Mouse (Mus musculus): ENCODE measurements around the gene Tll2. TPM values are rescaled to one million over a fixed set of nuclear protein-coding genes. Genes with fewer than 3 reads are reported as not detected.

Gene Tll2
- polyA plus RNA-seq, 1 experiment from 2014 or later: 0.76 TPM

- H3K27me3 ChIP-seq (ENCODE audit: control insufficient read depth, insufficient read depth, low read length): no peaks in the 10 kb centered on the region
- no peak overlapping the region for H3K27ac ChIP-seq (ENCODE audit: low read depth, low read length)
- no peaks in the 10 kb centered on the region for H3K9me3 ChIP-seq (ENCODE audit: control insufficient read depth, low read length)
- no peak overlapping the region for H3K4me2 ChIP-seq (replicated peaks; ENCODE audit: low read depth, low read length)
- no peak overlapping the region for H3K4me3 ChIP-seq (ENCODE audit: low read depth, low read length)
- H3K4me1 ChIP-seq (replicated peaks; ENCODE audit: control insufficient read depth, insufficient read depth, low read length): no peaks in the 10 kb centered on the region
- no peak for DNase-seq (ENCODE audit: low spot score)
- no peak for ATAC-seq (ENCODE audit: low FRiP score)
- no peaks in the 10 kb centered on the region for H3K36me3 ChIP-seq (ENCODE audit: control insufficient read depth, insufficient read depth, low read length)
- H3K9ac ChIP-seq (ENCODE audit: low read depth, low read length): no peak overlapping the region
- WGBS: 53% methylated on average over 6 of the region's 6 CpGs
Observed at GRCm38 (mm10) chr19:41112609-41113008, 94.0 kb downstream of the Tll2 start.

- no peak overlapping the region for H3K27ac ChIP-seq (ENCODE audit: low read depth, low read length)
- H3K27me3 ChIP-seq (ENCODE audit: control insufficient read depth, insufficient read depth, low read length): no peaks in the 10 kb centered on the region
- DNase-seq (ENCODE audit: low spot score) (no peak), ATAC-seq (ENCODE audit: low FRiP score) (no peak)
- no peak overlapping the region for H3K4me2 ChIP-seq (replicated peaks; ENCODE audit: low read depth, low read length)
- no peaks in the 10 kb centered on the region for H3K9me3 ChIP-seq (ENCODE audit: control insufficient read depth, low read length)
- 59% methylated on average over 5 of the region's 5 CpGs for WGBS
- H3K36me3 ChIP-seq (ENCODE audit: control insufficient read depth, insufficient read depth, low read length): no peaks in the 10 kb centered on the region
- H3K9ac ChIP-seq (ENCODE audit: low read depth, low read length): no peak overlapping the region
- no peaks in the 10 kb centered on the region for H3K4me1 ChIP-seq (replicated peaks; ENCODE audit: control insufficient read depth, insufficient read depth, low read length)
- H3K4me3 ChIP-seq (ENCODE audit: low read depth, low read length): no peak overlapping the region
Observed at GRCm38 (mm10) chr19:41109991-41110390, 96.6 kb downstream of the Tll2 start.

GRCm38 (mm10) chr19:41109496-41109895, 97.1 kb downstream of the Tll2 start:
- no peak for ATAC-seq (ENCODE audit: low FRiP score)
- WGBS: 66% methylated on average over 8 of the region's 8 CpGs
- Histone ChIP-seq H3K9me3 (ENCODE audit: control insufficient read depth, low read length) (no peaks in the 10 kb centered on the region), H3K27ac (ENCODE audit: low read depth, low read length) (no peak overlapping the region), H3K4me3 (ENCODE audit: low read depth, low read length) (no peak overlapping the region), H3K27me3 (ENCODE audit: control insufficient read depth, insufficient read depth, low read length) (no peaks in the 10 kb centered on the region), H3K4me2 (replicated peaks; ENCODE audit: low read depth, low read length) (no peak overlapping the region), H3K9ac (ENCODE audit: low read depth, low read length) (no peak overlapping the region), H3K4me1 (replicated peaks; ENCODE audit: control insufficient read depth, insufficient read depth, low read length) (no peaks in the 10 kb centered on the region), H3K36me3 (ENCODE audit: control insufficient read depth, insufficient read depth, low read length) (no peaks in the 10 kb centered on the region)
- no peak for DNase-seq (ENCODE audit: low spot score)

- Histone ChIP-seq H3K9ac (ENCODE audit: low read depth, low read length) (no peak overlapping the region), H3K27me3 (ENCODE audit: control insufficient read depth, insufficient read depth, low read length) (no peaks in the 10 kb centered on the region)
- WGBS: 94% methylated on average over 7 of the region's 7 CpGs
Observed at GRCm38 (mm10) chr19:41108666-41109065, 98.0 kb downstream of the Tll2 start.

GRCm38 (mm10) chr19:41107530-41107929, 99.1 kb downstream of the Tll2 start:
- Histone ChIP-seq H3K4me1 (replicated peaks; ENCODE audit: control insufficient read depth, insufficient read depth, low read length) (no peaks in the 10 kb centered on the region), H3K9ac (ENCODE audit: low read depth, low read length) (no peak overlapping the region), H3K27ac (ENCODE audit: low read depth, low read length) (no peak overlapping the region), H3K4me3 (ENCODE audit: low read depth, low read length) (no peak overlapping the region), H3K9me3 (ENCODE audit: control insufficient read depth, low read length) (no peaks in the 10 kb centered on the region), H3K4me2 (replicated peaks; ENCODE audit: low read depth, low read length) (no peak overlapping the region), H3K27me3 (ENCODE audit: control insufficient read depth, insufficient read depth, low read length) (no peaks in the 10 kb centered on the region), H3K36me3 (ENCODE audit: control insufficient read depth, insufficient read depth, low read length) (no peaks in the 10 kb centered on the region)
- ATAC-seq (ENCODE audit: low FRiP score) (no peak), DNase-seq (ENCODE audit: low spot score) (no peak)
- WGBS: 67% methylated on average over 8 of the region's 8 CpGs

More at GRCm38 (mm10) chr19:41108666-41109065, 98.0 kb downstream of the Tll2 start:
- Histone ChIP-seq H3K27ac (ENCODE audit: low read depth, low read length) (no peak overlapping the region), H3K4me3 (ENCODE audit: low read depth, low read length) (no peak overlapping the region), H3K4me2 (replicated peaks; ENCODE audit: low read depth, low read length) (no peak overlapping the region), H3K4me1 (replicated peaks; ENCODE audit: control insufficient read depth, insufficient read depth, low read length) (no peaks in the 10 kb centered on the region), H3K36me3 (ENCODE audit: control insufficient read depth, insufficient read depth, low read length) (no peaks in the 10 kb centered on the region), H3K9me3 (ENCODE audit: control insufficient read depth, low read length) (no peaks in the 10 kb centered on the region)
- ATAC-seq (ENCODE audit: low FRiP score): no peak
- DNase-seq (ENCODE audit: low spot score): no peak

GRCm38 (mm10) chr19:41104922-41105321, 101.7 kb downstream of the Tll2 start:
- Histone ChIP-seq H3K4me3 (ENCODE audit: low read depth, low read length) (no peak overlapping the region), H3K9me3 (ENCODE audit: control insufficient read depth, low read length) (no peaks in the 10 kb centered on the region), H3K4me2 (replicated peaks; ENCODE audit: low read depth, low read length) (no peak overlapping the region), H3K4me1 (replicated peaks; ENCODE audit: control insufficient read depth, insufficient read depth, low read length) (no peaks in the 10 kb centered on the region), H3K27ac (ENCODE audit: low read depth, low read length) (no peak overlapping the region), H3K36me3 (ENCODE audit: control insufficient read depth, insufficient read depth, low read length) (no peaks in the 10 kb centered on the region), H3K27me3 (ENCODE audit: control insufficient read depth, insufficient read depth, low read length) (no peaks in the 10 kb centered on the region), H3K9ac (ENCODE audit: low read depth, low read length) (no peak overlapping the region)
- DNase-seq (ENCODE audit: low spot score): peak; percentile 63
- WGBS: 56% methylated on average over 8 of the region's 8 CpGs
- no peak for ATAC-seq (ENCODE audit: low FRiP score)

GRCm38 (mm10) chr19:41101390-41101789, 105.2 kb downstream of the Tll2 start:
- no peak overlapping the region for H3K27ac ChIP-seq (ENCODE audit: low read depth, low read length)
- no peak for DNase-seq (ENCODE audit: low spot score)

GRCm38 (mm10) chr19:41100863-41101262, 105.8 kb downstream of the Tll2 start:
- no peak overlapping the region for H3K9ac ChIP-seq (ENCODE audit: low read depth, low read length)
- H3K4me1 ChIP-seq (replicated peaks; ENCODE audit: control insufficient read depth, insufficient read depth, low read length): no peaks in the 10 kb centered on the region
- H3K4me3 ChIP-seq (ENCODE audit: low read depth, low read length): no peak overlapping the region
- ATAC-seq (ENCODE audit: low FRiP score) (no peak), DNase-seq (ENCODE audit: low spot score) (no peak)
- 92% methylated on average over 7 of the region's 7 CpGs for WGBS
- no peaks in the 10 kb centered on the region for H3K27me3 ChIP-seq (ENCODE audit: control insufficient read depth, insufficient read depth, low read length)
- H3K4me2 ChIP-seq (replicated peaks; ENCODE audit: low read depth, low read length): no peak overlapping the region
- no peaks in the 10 kb centered on the region for H3K36me3 ChIP-seq (ENCODE audit: control insufficient read depth, insufficient read depth, low read length)
- H3K9me3 ChIP-seq (ENCODE audit: control insufficient read depth, low read length): no peaks in the 10 kb centered on the region
- no peak overlapping the region for H3K27ac ChIP-seq (ENCODE audit: low read depth, low read length)

More at GRCm38 (mm10) chr19:41101390-41101789, 105.2 kb downstream of the Tll2 start:
- ATAC-seq (ENCODE audit: low FRiP score): no peak
- Histone ChIP-seq H3K4me2 (replicated peaks; ENCODE audit: low read depth, low read length) (no peak overlapping the region), H3K36me3 (ENCODE audit: control insufficient read depth, insufficient read depth, low read length) (no peaks in the 10 kb centered on the region), H3K4me1 (replicated peaks; ENCODE audit: control insufficient read depth, insufficient read depth, low read length) (no peaks in the 10 kb centered on the region), H3K9ac (ENCODE audit: low read depth, low read length) (no peak overlapping the region), H3K4me3 (ENCODE audit: low read depth, low read length) (no peak overlapping the region), H3K27me3 (ENCODE audit: control insufficient read depth, insufficient read depth, low read length) (no peaks in the 10 kb centered on the region), H3K9me3 (ENCODE audit: control insufficient read depth, low read length) (no peaks in the 10 kb centered on the region)
- 85% methylated on average over 8 of the region's 8 CpGs for WGBS

GRCm38 (mm10) chr19:41097038-41097437, 109.6 kb downstream of the Tll2 start:
- Histone ChIP-seq H3K4me1 (replicated peaks; ENCODE audit: control insufficient read depth, insufficient read depth, low read length) (no peaks in the 10 kb centered on the region), H3K9ac (ENCODE audit: low read depth, low read length) (no peak overlapping the region), H3K4me2 (replicated peaks; ENCODE audit: low read depth, low read length) (no peak overlapping the region), H3K36me3 (ENCODE audit: control insufficient read depth, insufficient read depth, low read length) (no peaks in the 10 kb centered on the region), H3K27me3 (ENCODE audit: control insufficient read depth, insufficient read depth, low read length) (no peaks in the 10 kb centered on the region), H3K27ac (ENCODE audit: low read depth, low read length) (no peak overlapping the region), H3K9me3 (ENCODE audit: control insufficient read depth, low read length) (no peaks in the 10 kb centered on the region), H3K4me3 (ENCODE audit: low read depth, low read length) (no peak overlapping the region)
- WGBS: 54% methylated on average over 4 of the region's 4 CpGs
- ATAC-seq (ENCODE audit: low FRiP score) (no peak), DNase-seq (ENCODE audit: low spot score) (no peak)
